Mouse (Mus musculus) liver, postnatal 0 days (tissue): ENCODE results near the gene Olfr56.

Source experiments
- CTCF ChIP-seq: sonication (generic); IDR thresholded peaks from 2 replicates; pipeline ENCODE4 v1.5.1; 2016; ENCODE audit warnings: antibody characterized with exemption, low read depth
- EP300 ChIP-seq: IDR thresholded peaks from 2 replicates; pipeline ENCODE4 v1.6.1; 2016; ENCODE audit warnings: antibody characterized with exemption, low read depth, mild to moderate bottlenecking

DNA sequence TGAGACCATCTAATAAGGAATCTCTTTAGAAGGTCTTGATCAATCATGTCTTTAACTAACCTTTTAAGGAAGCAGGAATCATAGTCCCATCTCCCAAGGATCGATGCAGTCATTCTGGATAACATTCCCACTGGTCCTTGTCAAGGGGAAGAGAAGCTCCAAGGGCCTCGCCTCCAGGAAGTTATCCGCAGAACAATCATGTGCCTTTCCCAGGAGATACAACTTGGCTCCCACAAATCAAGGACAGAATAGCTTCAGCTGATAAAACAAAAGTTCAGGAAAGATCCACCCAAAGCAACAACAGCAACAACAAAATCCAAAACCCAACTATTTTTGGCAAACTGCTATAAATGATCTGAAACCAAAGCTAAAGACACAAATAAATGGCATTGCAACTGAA lies 140.9 kb downstream of the Olfr56 start:
- no peak for TF ChIP-seq CTCF
- no peak for TF ChIP-seq EP300
